Mouse (Mus musculus) heart, adult 18-20 months (tissue): ENCODE results near the gene Myo5c. TPM values are rescaled to one million over a fixed set of nuclear protein-coding genes. Genes with fewer than 3 reads are reported as not detected.
A peak's percentile ranks its signal among the peaks of the same experiment; 100 is the strongest.
"Not testable (repeated sequence)": the region's sequence is repeated elsewhere in the genome, so short reads cannot be mapped to it uniquely, and the experiment has no call there.

Source experiments
- DNase-seq, 2 experiments: peaks; one replicate each; pipeline ENCODE4 v3.0.0; 2021 to 2022; ENCODE audit warnings: mixed read lengths in 1 of 2
- total RNA-seq, 2 experiments: library from RNA; stranded (reverse); gene quantifications; 2 replicates each; pipeline ENCODE4 v1.2.3; 2021

The Myo5c gene
- total RNA-seq, 2 experiments from 2014 or later, result 3.3 to 4.1 TPM

GRCm38 (mm10) chr9:75243730-75244406, 12.0 kb downstream of the Myo5c start:
- no peak for DNase-seq

GRCm38 (mm10) chr9:75244527-75244926, 12.7 kb downstream of the Myo5c start:
- DNase-seq, result no peak

- DNase-seq, result no peak
Measured at GRCm38 (mm10) chr9:75246080-75246930, 14.5 kb downstream of the Myo5c start.

- DNase-seq, result no peak
Measured at GRCm38 (mm10) chr9:75247870-75248269, 16.1 kb downstream of the Myo5c start.

GRCm38 (mm10) chr9:75248359-75248758, 16.5 kb downstream of the Myo5c start:
- no peak for DNase-seq

GRCm38 (mm10) chr9:75248874-75249273, 17.1 kb downstream of the Myo5c start:
- DNase-seq, result no peak

- DNase-seq, result not testable (repeated sequence)
Measured at GRCm38 (mm10) chr9:75253158-75253557, 21.3 kb downstream of the Myo5c start.

GRCm38 (mm10) chr9:75253766-75254165, 21.9 kb downstream of the Myo5c start:
- peak in 1 of 2 experiments; percentile 47 for DNase-seq

- peak; percentile 66 to 82 for DNase-seq
Measured at GRCm38 (mm10) chr9:75254196-75254955, 22.6 kb downstream of the Myo5c start.

- DNase-seq, result no peak
Measured at GRCm38 (mm10) chr9:75255820-75256545, 24.2 kb downstream of the Myo5c start.

GRCm38 (mm10) chr9:75258792-75259191, 27.0 kb downstream of the Myo5c start:
- DNase-seq, result no peak

GRCm38 (mm10) chr9:75259656-75260055, 27.8 kb downstream of the Myo5c start:
- DNase-seq, result no peak

GRCm38 (mm10) chr9:75261332-75261872, 29.6 kb downstream of the Myo5c start:
- DNase-seq, result no peak

GRCm38 (mm10) chr9:75262235-75262826, 30.5 kb downstream of the Myo5c start:
- no peak for DNase-seq

- no peak for DNase-seq
Measured at GRCm38 (mm10) chr9:75264008-75264718, 32.3 kb downstream of the Myo5c start.

- DNase-seq, result no peak
Measured at GRCm38 (mm10) chr9:75267147-75267546, 35.3 kb downstream of the Myo5c start.

GRCm38 (mm10) chr9:75270382-75270781, 38.6 kb downstream of the Myo5c start:
- DNase-seq, result no peak

GRCm38 (mm10) chr9:75271539-75271938, 39.7 kb downstream of the Myo5c start:
- no peak for DNase-seq

GRCm38 (mm10) chr9:75273646-75274045, 41.8 kb downstream of the Myo5c start:
- no peak for DNase-seq

- DNase-seq, result no peak
Measured at GRCm38 (mm10) chr9:75274486-75274885, 42.7 kb downstream of the Myo5c start.

- no peak for DNase-seq
Measured at GRCm38 (mm10) chr9:75275051-75275450, 43.2 kb downstream of the Myo5c start.
